Mouse (Mus musculus) ES-E14 (cell line): Measurements from ENCODE around the gene Hes5. TPM values are rescaled to one million over a fixed set of nuclear protein-coding genes. Genes with fewer than 3 reads are reported as not detected.

Source experiments
- DNase-seq: peaks from one replicate; pipeline ENCODE4 v3.0.0-alpha.2; 2013; ENCODE audit warnings: low read depth, low spot score
- H3K27ac ChIP-seq: 2 replicates; pipeline ENCODE4 v1.5.1; 2012; ENCODE audit warnings: low read depth, mild to moderate bottlenecking, low read length, moderate library complexity, mixed read lengths; ENCODE audit not compliant: poor library complexity, insufficient read depth, severe bottlenecking
- H3K36me3 ChIP-seq: 2 replicates; pipeline ENCODE4 v1.6.1; 2012; ENCODE audit warnings: mild to moderate bottlenecking, low read length, moderate library complexity, mixed read lengths; ENCODE audit not compliant: control insufficient read depth, poor library complexity, insufficient read depth, severe bottlenecking
- H3K4me1 ChIP-seq, 2 experiments: fragments of 150-350 bp in 1 of 2; sonication (generic) in 1 of 2; 2 replicates each; pipeline ENCODE4 v1.6.1; 2012; ENCODE audit warnings: low read length in 2 of 2, mild to moderate bottlenecking in 1 of 2, mixed read lengths in 1 of 2; ENCODE audit not compliant: control insufficient read depth in 2 of 2, insufficient read depth in 2 of 2, poor library complexity in 1 of 2
- H3K4me3 ChIP-seq, 2 experiments: fragments of 150-350 bp in 1 of 2; sonication (generic) in 1 of 2; 2 replicates each; pipeline ENCODE4 v1.5.1; 2012; ENCODE audit warnings: low read length in 2 of 2, low read depth in 1 of 2, mild to moderate bottlenecking in 1 of 2, mixed read lengths in 1 of 2; ENCODE audit not compliant: insufficient read depth in 1 of 2, poor library complexity in 1 of 2, severe bottlenecking in 1 of 2
- H3K9ac ChIP-seq: 2 replicates; pipeline ENCODE4 v1.6.1; 2012; ENCODE audit warnings: low read depth, mild to moderate bottlenecking, low read length, mixed read lengths; ENCODE audit not compliant: poor library complexity, insufficient read depth, severe bottlenecking
- H3K9me3 ChIP-seq: fragments of 150-350 bp; sonication (generic); 2 replicates; pipeline ENCODE4 v1.6.1; 2012; ENCODE audit warnings: low read depth, mild to moderate bottlenecking, low read length; ENCODE audit not compliant: control insufficient read depth, insufficient read depth
- CHD2 ChIP-seq: IDR thresholded peaks from 2 replicates; pipeline ENCODE4 v1.6.1; 2014; ENCODE audit warnings: mild to moderate bottlenecking, low read depth, low read length, inconsistent platforms
- HCFC1 ChIP-seq: IDR thresholded peaks from 2 replicates; pipeline ENCODE4 v1.6.1; 2012; ENCODE audit warnings: low read length, inconsistent platforms, borderline replicate concordance; ENCODE audit not compliant: insufficient read depth
- MAFK ChIP-seq: IDR thresholded peaks from 2 replicates; pipeline ENCODE4 v1.6.1; 2014; ENCODE audit warnings: mild to moderate bottlenecking, low read depth, low read length, inconsistent platforms; ENCODE audit not compliant: insufficient read depth
- ZC3H11A ChIP-seq: IDR thresholded peaks from 2 replicates; pipeline ENCODE4 v1.6.1; 2012; ENCODE audit warnings: low read depth, mild to moderate bottlenecking, inconsistent platforms, low read length, borderline replicate concordance
- ZNF384 ChIP-seq: IDR thresholded peaks from 2 replicates; pipeline ENCODE4 v1.6.1; 2012; ENCODE audit warnings: low read depth, low read length, inconsistent platforms
- in situ Hi-C, 2 experiments: fragments of 600-800 bp; cut with MboI; formaldehyde crosslinking; loops; one replicate each; pipeline ENCODE4 v1.15.1; 2025; ENCODE audit warnings: low sequenced_read_pairs in 2 of 2, inconsistent platforms in 1 of 2; ENCODE audit not compliant: unreplicated experiment in 2 of 2
- total RNA-seq: library from RNA; depleted of rRNA; stranded (reverse); fragments of 300-350 nt; gene quantifications from 2 replicates; pipeline ENCODE4 v1.2.3, GENCODE M21; 2012

The Hes5 gene
- total RNA-seq, 1 experiment: 0.18 TPM

- no peak overlapping the region for H3K9ac ChIP-seq
- no peaks in the 10 kb centered on the region for H3K36me3 ChIP-seq
- H3K27ac ChIP-seq: no peak overlapping the region
- no peak overlapping the region for H3K4me3 ChIP-seq
- peaks cover 0 to 4% of the 10 kb centered on the region in 2 experiments; a peak in 1 of 4 replicates for H3K4me1 ChIP-seq
- in situ Hi-C loops: no loop called here
- no peak for TF ChIP-seq ZNF384
- no peak for TF ChIP-seq HCFC1
- no peak for TF ChIP-seq MAFK
- no peak for TF ChIP-seq ZC3H11A
- no peak for TF ChIP-seq CHD2
- no peaks in the 10 kb centered on the region for H3K9me3 ChIP-seq
- no peak for DNase-seq
These were observed 33.5 kb upstream of the Hes5 start for GRCm38 (mm10) chr4:154926969-154927898.

- Histone ChIP-seq H3K27ac (no peak overlapping the region), H3K36me3 (no peaks in the 10 kb centered on the region), H3K4me1 (peaks cover 0 to 4% of the 10 kb centered on the region in 2 experiments; a peak in 1 of 4 replicates), H3K9me3 (no peaks in the 10 kb centered on the region), H3K9ac (no peak overlapping the region), H3K4me3 (no peak overlapping the region)
- TF ChIP-seq HCFC1: no peak
- no peak for TF ChIP-seq ZNF384
- TF ChIP-seq ZC3H11A: no peak
- no peak for TF ChIP-seq MAFK
- TF ChIP-seq CHD2: no peak
- no peak for DNase-seq
- in situ Hi-C loops: no loop called here
These were observed 32.8 kb upstream of the Hes5 start for GRCm38 (mm10) chr4:154927899-154928337.

- H3K9me3 ChIP-seq: no peaks in the 10 kb centered on the region
- no peak within 1 kb of the TSS for H3K27ac ChIP-seq
- H3K9ac ChIP-seq: no peak within 1 kb of the TSS
- H3K36me3 ChIP-seq: no peaks in the 10 kb centered on the region
- TF ChIP-seq ZNF384 (no peak), ZC3H11A (no peak), MAFK (no peak), HCFC1 (no peak), CHD2 (no peak)
- DNase-seq: no peak
- H3K4me1 ChIP-seq: peaks cover 0 to 4% of the 10 kb centered on the region in 2 experiments; a peak in 1 of 4 replicates
- in situ Hi-C loops: no loop called here
- H3K4me3 ChIP-seq: no peak within 1 kb of the TSS
These were observed 32.2 kb upstream of the Hes5 start, which contains the start of gene Tnfrsf14 for GRCm38 (mm10) chr4:154928395-154929087. Tnfrsf14 (minus strand) TSS chr4:154928563.

GRCm38 (mm10) chr4:154929088-154929660 is 31.5 kb upstream of the Hes5 start:
- in situ Hi-C loops: no loop called here
- H3K4me3 ChIP-seq: no peak overlapping the region
- TF ChIP-seq ZNF384 (no peak), CHD2 (no peak), HCFC1 (no peak), MAFK (no peak), ZC3H11A (no peak)
- H3K27ac ChIP-seq: no peak overlapping the region
- no peaks in the 10 kb centered on the region for H3K36me3 ChIP-seq
- H3K4me1 ChIP-seq: peaks cover 0 to 4% of the 10 kb centered on the region in 2 experiments; a peak in 1 of 4 replicates
- no peak overlapping the region for H3K9ac ChIP-seq
- no peak for DNase-seq
- H3K9me3 ChIP-seq: no peaks in the 10 kb centered on the region
